Mouse (Mus musculus) T-helper 2 cell (primary cell): ENCODE measurements around the gene Slc5a7.

Experiments
- in situ Hi-C: fragments of 300-600 bp; cut with MboI, MseI; formaldehyde crosslinking; loops from one replicate; pipeline ENCODE4 v1.15.1; 2025; ENCODE audit warnings: high pct_unique_total_duplicates

The Slc5a7 gene

DNA sequence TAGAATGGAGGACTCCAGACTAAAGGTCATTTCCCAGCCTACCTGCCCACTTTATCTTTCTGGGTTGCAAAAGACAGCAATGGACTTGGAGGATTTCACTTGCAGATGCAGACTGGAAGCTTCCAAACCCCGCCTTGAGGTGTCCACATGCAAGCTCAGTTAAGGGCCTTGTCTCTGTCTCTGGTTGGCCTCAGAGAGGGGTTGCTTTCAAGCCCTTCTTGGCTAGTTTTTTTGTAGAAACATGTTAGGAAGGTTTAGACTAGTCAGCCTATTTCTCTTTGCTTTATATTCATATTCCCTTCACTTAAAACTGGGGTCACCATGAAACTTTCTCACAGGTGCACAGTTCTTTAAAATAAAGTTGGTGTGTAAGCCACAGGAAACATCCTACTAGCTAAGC, at the start of gene Slc5a7:
Slc5a7 (minus strand) TSS at position 101 of the 400 bp plus-strand sequence.
- in situ Hi-C loops: no loop called here

DNA sequence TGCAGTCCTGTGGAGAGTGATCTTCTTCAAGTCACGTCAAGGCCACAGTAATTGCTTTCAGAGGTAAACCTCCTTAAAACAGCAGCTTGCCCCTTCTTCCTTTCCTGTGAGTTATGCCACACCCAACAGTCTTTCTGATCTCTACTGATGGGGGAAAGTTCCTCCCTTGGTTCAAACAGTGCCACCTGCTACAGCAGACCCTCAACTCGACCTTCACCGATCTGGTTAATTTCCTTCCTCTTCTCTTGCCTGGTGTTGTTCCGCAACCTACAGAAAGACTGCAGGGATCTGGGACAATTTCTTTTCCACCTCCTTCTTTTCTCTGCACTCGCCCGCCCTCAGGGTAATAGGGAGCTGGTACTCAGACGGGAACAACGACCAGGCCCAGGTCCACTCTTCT, 48.8 kb upstream of the Slc5a7 start:
- in situ Hi-C loops: loop anchor here (25.0 kb wide), 1 partner anchor 335 kb away; no protein-coding TSS in a partner anchor

DNA sequence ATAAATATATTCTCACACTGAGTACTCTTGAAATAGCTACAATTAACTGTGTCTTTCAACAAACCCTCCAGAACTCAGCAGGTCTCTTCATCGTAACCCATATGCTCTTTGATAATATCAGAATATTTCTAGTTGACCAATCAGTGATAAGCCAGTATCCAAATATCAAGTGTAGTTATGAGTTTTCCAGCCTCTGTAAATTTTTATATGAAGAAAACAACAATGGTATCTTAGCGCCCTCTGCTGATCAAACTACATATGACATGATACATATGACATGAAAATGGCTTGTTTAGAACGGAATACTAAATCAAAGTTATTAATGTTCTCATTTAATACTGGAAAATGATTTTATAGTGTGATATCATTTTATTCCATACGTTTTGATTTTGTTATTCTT, 44.6 kb upstream of the Slc5a7 start:
- in situ Hi-C loops: loop anchor here (25.0 kb wide), 1 partner anchor 331 kb away; no protein-coding TSS in a partner anchor

DNA sequence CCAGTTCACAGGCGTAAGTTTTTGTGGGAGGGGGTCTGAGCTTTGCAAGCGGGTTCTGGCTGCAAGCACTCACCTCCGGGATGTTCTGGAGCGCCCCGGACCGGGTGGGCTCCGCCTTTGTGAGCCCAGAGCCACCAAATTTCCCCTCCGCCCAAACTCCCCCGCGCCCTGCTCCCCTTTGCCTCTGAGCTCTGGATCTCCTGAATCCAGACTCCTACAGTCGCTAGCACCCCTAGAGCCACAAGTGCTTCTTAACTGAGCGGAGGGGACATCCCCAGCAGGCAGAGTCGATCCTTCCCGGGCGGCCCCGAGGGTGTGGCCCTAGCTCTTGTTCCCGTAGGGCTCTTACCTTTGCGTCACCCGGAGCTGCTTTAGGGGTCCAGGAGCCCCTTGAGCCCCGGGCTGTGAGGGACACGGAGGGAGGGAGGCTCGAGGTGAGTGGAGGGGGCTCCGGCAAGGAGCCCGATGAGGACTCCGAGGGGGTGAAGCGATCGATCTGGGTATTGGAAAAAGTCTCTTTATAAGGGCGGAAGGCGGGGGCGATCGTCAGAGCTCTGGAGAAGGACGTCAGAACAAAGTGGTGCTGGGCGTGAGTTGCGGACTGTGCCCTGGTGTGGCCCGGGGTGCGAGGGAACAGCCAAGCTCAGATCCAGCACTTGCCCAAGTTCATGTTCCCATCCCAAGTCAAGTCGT, 456 bp downstream of the Slc5a7 start:
- in situ Hi-C loops: no loop called here

DNA sequence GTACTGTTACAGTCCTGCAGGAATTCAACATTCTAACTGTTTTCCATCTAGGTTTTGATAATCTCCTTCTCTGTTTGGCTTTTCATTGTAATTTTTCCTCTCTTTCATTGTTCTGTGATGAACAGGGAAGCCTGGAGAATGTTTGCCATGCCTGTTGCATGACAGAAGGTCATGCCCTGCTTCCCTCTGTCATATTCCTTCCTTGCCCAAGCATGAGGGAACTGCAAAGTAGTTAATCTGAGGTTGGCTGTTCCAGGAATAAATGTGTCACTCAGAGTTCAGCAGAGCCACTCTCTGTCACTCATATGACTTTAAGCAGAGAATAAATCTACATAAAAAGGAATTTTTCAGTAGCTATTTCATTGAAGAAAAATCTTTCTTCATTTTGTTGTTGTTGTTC, 48.1 kb downstream of the Slc5a7 start:
- in situ Hi-C loops: no loop called here

DNA sequence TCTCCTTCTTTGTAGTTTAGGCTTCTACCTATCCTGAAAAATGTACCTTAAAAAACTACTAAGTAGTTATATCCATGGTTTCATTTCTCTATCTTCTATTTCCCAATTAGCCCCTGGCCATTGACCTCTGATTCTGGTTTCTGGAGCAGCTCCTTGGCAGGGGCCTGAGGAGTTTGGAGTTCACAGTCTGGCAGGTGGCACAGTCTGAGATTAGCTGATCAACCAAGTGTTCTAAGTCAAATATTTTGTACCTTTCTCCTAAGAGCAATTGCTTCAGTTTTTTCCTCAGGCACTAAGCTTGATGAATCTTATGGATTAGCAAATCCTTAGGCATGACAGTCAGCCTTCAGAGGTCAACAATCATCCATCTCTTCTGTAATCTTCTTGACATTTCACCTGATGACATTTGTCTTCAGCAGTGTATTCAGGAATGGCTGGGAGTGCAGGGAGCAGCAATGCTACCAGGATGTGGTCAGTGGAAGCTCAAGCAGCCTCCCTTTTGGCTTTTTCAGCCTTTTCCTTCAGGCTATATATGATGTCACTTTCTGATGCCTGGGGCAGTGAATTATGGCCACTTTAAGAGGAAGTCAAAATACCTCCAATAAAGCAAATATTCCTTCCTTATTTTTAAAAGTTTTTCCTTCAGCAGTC, 55.1 kb downstream of the Slc5a7 start:
- in situ Hi-C loops: no loop called here

DNA sequence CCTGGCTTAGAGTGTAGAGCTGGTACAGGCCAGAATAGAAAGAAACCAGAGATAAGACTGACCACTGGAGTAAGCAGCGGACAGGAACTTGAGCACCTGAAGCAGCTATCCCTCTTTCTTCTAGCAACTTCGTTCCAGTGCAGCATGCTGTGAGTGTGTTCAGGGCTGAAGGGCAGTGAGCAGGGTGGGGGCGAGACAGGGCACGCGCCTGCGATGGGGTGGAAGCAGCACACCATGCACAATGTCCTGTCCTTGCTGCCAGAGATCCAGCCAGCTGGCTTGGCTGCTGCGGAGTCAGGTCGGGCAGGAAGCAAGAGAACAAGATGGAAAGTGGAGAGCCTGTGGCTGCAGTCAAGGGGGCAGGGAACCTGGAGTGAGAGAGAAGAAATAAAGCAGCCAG, 59.4 kb downstream of the Slc5a7 start:
- in situ Hi-C loops: no loop called here
